Mouse (Mus musculus): Measurements from ENCODE around the gene Nr6a1. TPM values are rescaled to one million over a fixed set of nuclear protein-coding genes. Genes with fewer than 3 reads are reported as not detected.

Gene Nr6a1
- polyA plus RNA-seq, 1 experiment from 2014 or later = 1.9 TPM

DNA sequence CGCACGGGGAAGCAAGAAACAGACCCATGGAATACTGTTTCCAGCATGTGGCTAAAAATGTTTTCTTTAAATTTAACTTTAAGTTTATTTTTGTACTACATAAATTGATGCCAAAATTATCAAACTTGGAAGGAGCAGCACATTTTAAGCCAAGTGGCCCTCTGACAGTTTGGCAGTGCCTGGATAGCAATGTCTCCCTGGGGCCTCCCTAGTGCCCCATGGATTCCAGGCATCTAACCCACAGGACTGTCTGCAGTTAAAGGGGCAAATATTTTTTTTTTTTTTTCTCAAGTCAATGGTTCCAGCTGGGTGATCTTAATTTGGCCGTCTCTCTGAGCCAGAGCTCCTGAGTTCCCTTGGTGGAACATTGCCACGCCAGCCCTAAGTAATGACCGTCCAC, 15.7 kb upstream of the Nr6a1 start:
- no peaks in the 10 kb centered on the region for H3K9me3 ChIP-seq (replicated peaks; ENCODE audit: control insufficient read depth, low read length)
- H3K4me3 ChIP-seq (ENCODE audit: low read depth, low read length) = no peak overlapping the region
- WGBS (ENCODE audit: insufficient replicate concordance) = 84% methylated on average over 5 of the region's 5 CpGs
- no peak overlapping the region for H3K9ac ChIP-seq (ENCODE audit: low read depth, low read length)
- H3K4me2 ChIP-seq = no peak overlapping the region
- H3K27ac ChIP-seq (ENCODE audit: low read depth, low read length) = no peak overlapping the region
- H3K4me1 ChIP-seq (ENCODE audit: control insufficient read depth, insufficient read depth, low read length) = no peaks in the 10 kb centered on the region
- no peaks in the 10 kb centered on the region for H3K36me3 ChIP-seq (ENCODE audit: control insufficient read depth, insufficient read depth, low read length)
- no peak for ATAC-seq (replicated peaks; ENCODE audit: insufficient number of reproducible peaks, low FRiP score, low TSS enrichment)
- no peaks in the 10 kb centered on the region for H3K27me3 ChIP-seq (ENCODE audit: control insufficient read depth, insufficient read depth, low read length)

DNA sequence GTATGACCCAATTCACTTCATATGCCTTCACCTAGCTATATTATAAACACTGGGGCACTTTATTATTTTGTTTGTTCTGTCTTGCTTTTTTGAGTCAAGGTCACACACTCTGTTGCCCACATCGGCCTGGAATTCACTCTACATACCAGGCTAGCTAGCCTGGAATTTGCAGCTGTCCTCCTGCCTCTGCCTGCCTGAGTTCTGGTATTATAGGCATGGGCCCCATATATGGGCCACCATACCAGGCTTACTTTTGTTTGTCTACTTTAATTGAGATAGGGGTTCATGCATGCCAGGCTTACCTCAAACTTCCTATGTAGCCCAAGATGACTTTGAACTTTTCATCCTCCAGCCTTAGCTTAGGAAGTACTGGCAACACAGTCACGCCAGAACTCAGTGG, 14.4 kb upstream of the Nr6a1 start:
- H3K27me3 ChIP-seq (ENCODE audit: control insufficient read depth, insufficient read depth, low read length) = no peaks in the 10 kb centered on the region
- no peaks in the 10 kb centered on the region for H3K4me1 ChIP-seq (ENCODE audit: control insufficient read depth, insufficient read depth, low read length)
- H3K9me3 ChIP-seq (replicated peaks; ENCODE audit: control insufficient read depth, low read length) = no peaks in the 10 kb centered on the region
- H3K9ac ChIP-seq (ENCODE audit: low read depth, low read length) = no peak overlapping the region
- H3K36me3 ChIP-seq (ENCODE audit: control insufficient read depth, insufficient read depth, low read length) = no peaks in the 10 kb centered on the region
- no peak overlapping the region for H3K4me3 ChIP-seq (ENCODE audit: low read depth, low read length)
- H3K27ac ChIP-seq (ENCODE audit: low read depth, low read length) = no peak overlapping the region
- 67% methylated on average over 2 of the region's 2 CpGs for WGBS (ENCODE audit: insufficient replicate concordance)
- H3K4me2 ChIP-seq = no peak overlapping the region
- ATAC-seq (replicated peaks; ENCODE audit: insufficient number of reproducible peaks, low FRiP score, low TSS enrichment) = no peak

DNA sequence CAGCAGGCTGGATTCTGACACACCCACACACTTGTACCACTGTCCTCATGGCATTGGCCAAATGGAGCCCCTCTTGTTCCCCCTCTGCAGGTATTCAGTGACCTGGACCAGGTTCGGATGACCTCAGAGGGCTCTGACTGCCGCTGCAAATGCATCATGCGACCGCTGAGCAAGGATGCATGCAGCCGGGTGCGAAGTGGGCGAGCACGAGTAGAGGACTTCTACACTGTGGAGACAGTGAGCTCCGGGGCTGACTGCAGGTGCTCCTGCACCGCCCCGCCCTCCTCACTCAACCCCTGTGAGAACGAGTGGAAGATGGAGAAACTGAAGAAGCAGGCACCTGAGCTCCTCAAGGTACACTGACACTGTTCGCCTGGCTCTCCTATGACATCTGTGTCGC, 13.9 kb upstream of the Nr6a1 start:
- 0 out of 2 replicates have a peak, but pooled peaks have one; percentile 31 for ATAC-seq (replicated peaks; ENCODE audit: insufficient number of reproducible peaks, low FRiP score, low TSS enrichment)
- no peaks in the 10 kb centered on the region for H3K4me1 ChIP-seq (ENCODE audit: control insufficient read depth, insufficient read depth, low read length)
- 79% methylated on average over 14 of the region's 14 CpGs for WGBS (ENCODE audit: insufficient replicate concordance)
- no peak overlapping the region for H3K27ac ChIP-seq (ENCODE audit: low read depth, low read length)
- no peak overlapping the region for H3K4me3 ChIP-seq (ENCODE audit: low read depth, low read length)
- H3K9ac ChIP-seq (ENCODE audit: low read depth, low read length) = no peak overlapping the region
- no peaks in the 10 kb centered on the region for H3K27me3 ChIP-seq (ENCODE audit: control insufficient read depth, insufficient read depth, low read length)
- no peaks in the 10 kb centered on the region for H3K36me3 ChIP-seq (ENCODE audit: control insufficient read depth, insufficient read depth, low read length)
- no peak overlapping the region for H3K4me2 ChIP-seq
- no peaks in the 10 kb centered on the region for H3K9me3 ChIP-seq (replicated peaks; ENCODE audit: control insufficient read depth, low read length)

DNA sequence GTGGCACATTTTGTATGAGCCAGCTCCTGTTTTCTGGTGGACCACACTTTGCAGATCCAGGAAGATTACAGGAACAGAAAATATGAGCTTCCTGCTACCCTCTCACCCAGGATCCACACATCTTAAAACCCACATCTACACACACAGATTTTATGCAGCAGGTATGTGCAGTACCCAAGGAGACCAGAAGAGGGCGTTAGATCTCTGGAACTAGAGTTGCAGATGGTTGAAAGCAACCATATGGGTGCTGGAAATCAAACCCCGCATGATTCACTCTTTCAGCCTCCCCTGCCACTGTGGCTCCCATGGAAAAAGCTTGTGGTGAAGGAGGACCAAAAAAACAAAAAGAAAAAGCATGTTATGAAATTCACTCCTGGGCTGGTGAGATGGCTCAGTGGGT, 11.6 kb upstream of the Nr6a1 start:
- H3K4me2 ChIP-seq = no peak overlapping the region
- H3K9me3 ChIP-seq (replicated peaks; ENCODE audit: control insufficient read depth, low read length) = no peaks in the 10 kb centered on the region
- no peak for ATAC-seq (replicated peaks; ENCODE audit: insufficient number of reproducible peaks, low FRiP score, low TSS enrichment)
- H3K27me3 ChIP-seq (ENCODE audit: control insufficient read depth, insufficient read depth, low read length) = no peaks in the 10 kb centered on the region
- no peak overlapping the region for H3K4me3 ChIP-seq (ENCODE audit: low read depth, low read length)
- H3K9ac ChIP-seq (ENCODE audit: low read depth, low read length) = no peak overlapping the region
- WGBS (ENCODE audit: insufficient replicate concordance) = 63% methylated on average over 2 of the region's 2 CpGs
- no peaks in the 10 kb centered on the region for H3K36me3 ChIP-seq (ENCODE audit: control insufficient read depth, insufficient read depth, low read length)
- H3K4me1 ChIP-seq (ENCODE audit: control insufficient read depth, insufficient read depth, low read length) = peaks cover 9% of the 10 kb centered on the region
- no peak overlapping the region for H3K27ac ChIP-seq (ENCODE audit: low read depth, low read length)

DNA sequence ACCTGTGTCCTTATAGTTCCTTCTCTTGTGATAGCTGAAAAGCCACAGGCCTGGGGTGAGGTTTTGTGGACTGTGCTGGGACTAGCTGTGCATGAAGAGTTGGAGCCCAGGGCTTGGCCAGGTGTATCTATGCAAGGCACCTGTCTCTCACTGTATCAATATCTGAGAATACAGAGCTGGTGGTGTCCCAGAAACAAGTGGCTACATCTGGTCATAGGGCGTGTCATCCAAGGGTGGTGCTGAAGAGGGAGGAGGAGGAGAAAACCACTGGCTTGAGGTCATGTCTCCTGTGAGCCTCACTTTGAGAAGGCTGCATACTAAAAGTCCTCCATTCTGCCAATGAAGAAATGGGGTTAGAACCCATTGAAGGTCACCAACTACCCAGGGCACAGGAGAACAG, 10.5 kb upstream of the Nr6a1 start:
- WGBS (ENCODE audit: insufficient replicate concordance) = 67% methylated on average over 1 of the region's 1 CpGs
- Histone ChIP-seq H3K9me3 (replicated peaks; ENCODE audit: control insufficient read depth, low read length) (no peaks in the 10 kb centered on the region), H3K27ac (ENCODE audit: low read depth, low read length) (no peak overlapping the region), H3K4me2 (no peak overlapping the region), H3K9ac (ENCODE audit: low read depth, low read length) (no peak overlapping the region), H3K4me3 (ENCODE audit: low read depth, low read length) (no peak overlapping the region), H3K27me3 (ENCODE audit: control insufficient read depth, insufficient read depth, low read length) (no peaks in the 10 kb centered on the region), H3K36me3 (ENCODE audit: control insufficient read depth, insufficient read depth, low read length) (no peaks in the 10 kb centered on the region), H3K4me1 (ENCODE audit: control insufficient read depth, insufficient read depth, low read length) (peaks cover 13% of the 10 kb centered on the region)
- ATAC-seq (replicated peaks; ENCODE audit: insufficient number of reproducible peaks, low FRiP score, low TSS enrichment) = no peak

DNA sequence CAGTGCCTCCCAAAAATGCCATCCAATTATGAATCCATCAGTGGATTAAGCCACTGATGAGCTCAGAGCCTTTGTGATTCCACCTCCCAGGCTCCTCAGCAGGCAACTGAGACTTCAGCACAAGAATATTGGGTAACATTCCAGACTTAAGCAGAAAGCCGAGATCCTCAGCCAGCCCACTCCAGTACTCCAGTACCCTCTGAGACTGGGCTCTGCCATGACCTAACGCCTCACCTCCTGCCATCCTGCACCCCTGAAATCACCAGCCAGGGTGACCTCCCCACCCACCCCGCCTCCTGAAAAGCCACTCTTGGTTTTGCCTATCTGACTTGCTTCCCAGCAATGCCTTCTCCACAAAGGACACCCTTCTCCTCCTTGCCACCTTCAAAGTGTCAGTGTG, 9.9 kb upstream of the Nr6a1 start:
- peaks cover 13% of the 10 kb centered on the region for H3K4me1 ChIP-seq (ENCODE audit: control insufficient read depth, insufficient read depth, low read length)
- no peak overlapping the region for H3K4me3 ChIP-seq (ENCODE audit: low read depth, low read length)
- H3K27me3 ChIP-seq (ENCODE audit: control insufficient read depth, insufficient read depth, low read length) = 0 out of 2 replicates have a peak, but pooled peaks cover 1% of the 10 kb centered on the region
- 75% methylated on average over 3 of the region's 3 CpGs for WGBS (ENCODE audit: insufficient replicate concordance)
- no peak overlapping the region for H3K27ac ChIP-seq (ENCODE audit: low read depth, low read length)
- no peak overlapping the region for H3K9ac ChIP-seq (ENCODE audit: low read depth, low read length)
- H3K4me2 ChIP-seq = no peak overlapping the region
- no peak for ATAC-seq (replicated peaks; ENCODE audit: insufficient number of reproducible peaks, low FRiP score, low TSS enrichment)
- no peaks in the 10 kb centered on the region for H3K9me3 ChIP-seq (replicated peaks; ENCODE audit: control insufficient read depth, low read length)
- H3K36me3 ChIP-seq (ENCODE audit: control insufficient read depth, insufficient read depth, low read length) = no peaks in the 10 kb centered on the region

DNA sequence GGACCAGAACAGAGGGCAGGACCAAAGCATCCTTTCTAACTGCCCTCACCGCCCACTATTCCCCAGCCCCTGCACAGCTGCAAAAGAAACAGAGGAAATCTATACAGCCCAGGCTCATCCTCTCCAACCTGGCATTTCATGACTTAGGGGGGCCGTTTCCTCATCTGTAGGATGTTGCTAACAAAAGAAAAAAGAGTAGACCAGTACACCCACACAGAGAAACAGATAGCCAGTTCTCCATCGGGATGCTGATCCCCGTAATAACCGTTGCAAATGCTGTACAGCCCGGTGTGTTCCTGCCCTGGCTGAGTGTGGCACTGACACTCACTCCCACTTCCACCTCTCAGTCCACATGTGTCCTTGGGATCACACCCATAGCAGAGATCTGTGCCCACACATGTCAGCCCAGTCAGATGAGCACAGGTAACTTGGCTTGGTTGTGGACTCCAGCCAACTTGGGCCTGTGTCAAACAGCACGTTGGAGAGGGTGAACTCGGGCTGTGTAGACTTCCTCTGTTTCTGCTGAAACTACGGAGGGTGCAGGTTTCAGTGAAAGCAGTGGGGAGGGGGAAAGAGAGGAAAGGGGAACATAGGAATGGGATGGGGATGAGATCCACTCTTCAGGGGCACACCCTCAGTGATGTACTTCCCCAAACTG, 9.4 kb upstream of the Nr6a1 start:
- 68% methylated on average over 9 of the region's 9 CpGs for WGBS (ENCODE audit: insufficient replicate concordance)
- Histone ChIP-seq H3K27ac (ENCODE audit: low read depth, low read length) (no peak overlapping the region), H3K4me1 (ENCODE audit: control insufficient read depth, insufficient read depth, low read length) (peaks cover 17% of the 10 kb centered on the region), H3K9me3 (replicated peaks; ENCODE audit: control insufficient read depth, low read length) (no peaks in the 10 kb centered on the region), H3K4me2 (no peak overlapping the region), H3K27me3 (ENCODE audit: control insufficient read depth, insufficient read depth, low read length) (0 out of 2 replicates have a peak, but pooled peaks cover 2% of the 10 kb centered on the region), H3K4me3 (ENCODE audit: low read depth, low read length) (no peak overlapping the region), H3K9ac (ENCODE audit: low read depth, low read length) (no peak overlapping the region), H3K36me3 (ENCODE audit: control insufficient read depth, insufficient read depth, low read length) (no peaks in the 10 kb centered on the region)
- no peak for ATAC-seq (replicated peaks; ENCODE audit: insufficient number of reproducible peaks, low FRiP score, low TSS enrichment)

DNA sequence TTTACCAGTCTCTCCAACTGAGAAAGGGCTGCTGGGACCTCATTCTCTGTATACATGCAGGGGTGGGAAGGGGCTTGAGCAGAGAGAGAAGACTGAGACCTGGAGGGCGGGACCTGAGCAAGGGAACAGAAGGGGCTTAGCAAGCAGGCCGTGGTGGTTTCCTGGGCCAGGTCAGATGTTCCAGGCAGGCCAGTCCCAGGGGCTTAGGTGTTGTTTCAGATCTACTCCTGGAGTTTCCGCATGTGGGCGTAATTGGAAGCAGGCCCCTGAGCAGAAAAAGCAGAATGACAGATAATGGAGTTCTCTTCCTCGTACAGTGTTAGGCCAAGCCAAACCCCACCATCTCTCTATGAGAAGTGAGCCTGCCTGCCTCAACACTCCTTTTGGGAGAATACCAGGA, 7.4 kb upstream of the Nr6a1 start:
- 42% methylated on average over 5 of the region's 5 CpGs for WGBS (ENCODE audit: insufficient replicate concordance)
- Histone ChIP-seq H3K9me3 (replicated peaks; ENCODE audit: control insufficient read depth, low read length) (no peaks in the 10 kb centered on the region), H3K4me1 (ENCODE audit: control insufficient read depth, insufficient read depth, low read length) (peaks cover 18% of the 10 kb centered on the region), H3K36me3 (ENCODE audit: control insufficient read depth, insufficient read depth, low read length) (no peaks in the 10 kb centered on the region), H3K4me2 (no peak overlapping the region), H3K4me3 (ENCODE audit: low read depth, low read length) (no peak overlapping the region), H3K27ac (ENCODE audit: low read depth, low read length) (no peak overlapping the region), H3K27me3 (ENCODE audit: control insufficient read depth, insufficient read depth, low read length) (0 out of 2 replicates have a peak, but pooled peaks cover 2% of the 10 kb centered on the region), H3K9ac (ENCODE audit: low read depth, low read length) (no peak overlapping the region)
- ATAC-seq (replicated peaks; ENCODE audit: insufficient number of reproducible peaks, low FRiP score, low TSS enrichment) = no peak

DNA sequence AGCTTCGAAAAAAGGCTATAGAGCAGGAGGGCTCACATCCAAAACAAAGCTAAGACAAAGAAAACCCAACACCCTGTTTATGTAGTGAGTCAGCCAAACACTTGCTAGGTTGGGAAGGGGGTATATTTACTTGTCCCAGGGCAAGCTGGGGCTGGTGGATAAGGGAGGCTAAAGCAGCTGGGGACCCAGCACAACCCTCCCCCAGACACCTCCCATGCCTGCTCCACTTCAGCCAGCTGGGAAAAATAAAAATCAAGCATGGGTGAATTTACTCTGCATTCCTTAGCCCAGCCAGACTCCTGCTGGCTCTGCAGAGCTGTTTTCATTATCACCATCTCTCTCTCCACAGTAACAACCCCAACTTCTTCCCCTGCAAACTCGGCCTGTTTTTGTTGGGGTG, 6.4 kb upstream of the Nr6a1 start:
- Histone ChIP-seq H3K4me1 (ENCODE audit: control insufficient read depth, insufficient read depth, low read length) (peaks cover 18% of the 10 kb centered on the region), H3K4me3 (ENCODE audit: low read depth, low read length) (no peak overlapping the region), H3K9ac (ENCODE audit: low read depth, low read length) (no peak overlapping the region), H3K9me3 (replicated peaks; ENCODE audit: control insufficient read depth, low read length) (no peaks in the 10 kb centered on the region), H3K4me2 (peak overlapping the region; percentile 11; the same call in 1 of the 2 replicates), H3K36me3 (ENCODE audit: control insufficient read depth, insufficient read depth, low read length) (no peaks in the 10 kb centered on the region), H3K27me3 (ENCODE audit: control insufficient read depth, insufficient read depth, low read length) (0 out of 2 replicates have a peak, but pooled peaks cover 2% of the 10 kb centered on the region), H3K27ac (ENCODE audit: low read depth, low read length) (no peak overlapping the region)
- ATAC-seq (replicated peaks; ENCODE audit: insufficient number of reproducible peaks, low FRiP score, low TSS enrichment) = no peak
- 15% methylated on average over 2 of the region's 2 CpGs for WGBS (ENCODE audit: insufficient replicate concordance)

Data from heart, embryonic 11.5 days (tissue).